ENCODE assay signal across 18 mouse cellular contexts in the genomic region with DNA sequence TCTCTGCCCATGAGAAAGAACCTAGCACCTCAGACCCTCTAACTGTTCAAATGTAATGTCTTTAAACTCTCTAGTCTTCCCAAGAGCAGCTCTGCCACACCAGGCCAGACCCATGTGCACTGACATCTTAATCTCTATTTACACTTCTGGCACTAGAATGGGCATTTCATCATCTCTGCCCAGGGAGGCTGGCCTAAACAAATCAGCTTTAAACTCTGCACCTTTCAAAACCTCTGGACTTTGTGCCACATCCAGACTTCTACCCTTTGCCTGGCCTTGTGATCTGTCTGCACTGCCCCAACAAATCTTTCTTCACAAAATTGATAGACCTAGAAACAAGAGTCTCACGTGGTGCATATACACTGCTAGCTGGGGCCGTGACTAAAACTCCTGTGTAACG. TPM values are rescaled to one million over a fixed set of nuclear protein-coding genes. Genes with fewer than 3 reads are reported as not detected.
A peak's percentile ranks its signal among the peaks of the same experiment; 100 is the strongest.
DNase-seq lines count a peak whose midpoint lies in the region; ATAC-seq lines count a peak whose summit lies in the region.
"Had no signal": no experiment of that assay in that cellular context is flagged by ENCODE, and none has a peak within 500 bp of the region (broad histone marks: within the 10 kb centered on the region; RNA-seq: fewer than 3 reads in every experiment).

No protein-coding gene starts in this region.

- no peaks in the 10 kb centered on the region for H3K36me3 ChIP-seq in heart, embryonic 15.5 days
- no peaks in the 10 kb centered on the region for H3K36me3 ChIP-seq in stomach, embryonic 16.5 days (ENCODE audit: control insufficient read depth, insufficient read depth, low read length)
- H3K36me3 ChIP-seq: hindbrain, embryonic 10.5 days; neural tube, embryonic 13.5 days had no signal

- H3K27ac ChIP-seq in heart, embryonic 15.5 days = no peak overlapping the region
- H3K27ac ChIP-seq in stomach, embryonic 16.5 days (ENCODE audit: low read length) = no peak overlapping the region
- H3K27ac ChIP-seq: hindbrain, embryonic 10.5 days; neural tube, embryonic 13.5 days had no signal

- intact Hi-C loops in heart, postnatal 25 days (cut with DNase I) = no loop called here

- no peak for DNase-seq in heart, postnatal 25 days (ENCODE audit: low spot score)
- peak; percentile 12 for DNase-seq in lung, postnatal 14 days
- DNase-seq in lung, postnatal 4 days = no peak
- DNase-seq in kidney, postnatal 36 days = peak; percentile 41 to 78
- DNase-seq in neural tube, embryonic 10.5 days (ENCODE audit: extremely low spot score, low spot score) = no peak
- no peak for DNase-seq in c-Kit-positive CD71-positive TER-119-positive erythroid progenitor cells, embryonic 14.5 days (ENCODE audit: low spot score)
- DNase-seq: cerebellum, adult 9-11 months; gastrocnemius, postnatal 10 days; thymus, postnatal 25 days had no signal

- H3K9ac ChIP-seq in heart, embryonic 15.5 days = no peak overlapping the region
- H3K9ac ChIP-seq in stomach, embryonic 16.5 days (ENCODE audit: low read length) = no peak overlapping the region
- H3K9ac ChIP-seq: neural tube, embryonic 13.5 days had no signal

- no peaks in the 10 kb centered on the region for H3K9me3 ChIP-seq in heart, embryonic 15.5 days (replicated peaks)
- H3K9me3 ChIP-seq in stomach, embryonic 16.5 days (replicated peaks; ENCODE audit: control insufficient read depth, low read length) = no peaks in the 10 kb centered on the region
- H3K9me3 ChIP-seq: hindbrain, embryonic 10.5 days; neural tube, embryonic 13.5 days had no signal

- peak overlapping the region; percentile 23 for H3K4me2 ChIP-seq in heart, embryonic 15.5 days
- H3K4me2 ChIP-seq in stomach, embryonic 16.5 days (ENCODE audit: low read depth, low read length) = no peak overlapping the region
- H3K4me2 ChIP-seq: neural tube, embryonic 13.5 days had no signal

- no peak overlapping the region for H3K4me3 ChIP-seq in heart, embryonic 15.5 days
- H3K4me3 ChIP-seq in stomach, embryonic 16.5 days (replicated peaks; ENCODE audit: low read length) = no peak overlapping the region
- H3K4me3 ChIP-seq: erythroblast, embryonic 14.5 days; hindbrain, embryonic 10.5 days; neural tube, embryonic 13.5 days had no signal

- ATAC-seq in heart, embryonic 15.5 days (replicated peaks; ENCODE audit: insufficient number of reproducible peaks, insufficient read depth, low FRiP score, low read depth) = no peak
- peak; percentile 30; the same call in 1 of the 2 replicates for ATAC-seq in stomach, embryonic 16.5 days (ENCODE audit: insufficient read depth, low FRiP score)
- ATAC-seq: activated CD4-positive, CD25-positive, alpha-beta regulatory T cell, adult 4 months; CD4-positive, CD25-positive, alpha-beta regulatory T cell, adult 4 months; forebrain, embryonic 16.5 days; midbrain, embryonic 16.5 days had no signal

- H3K27me3 ChIP-seq in heart, embryonic 15.5 days = no peaks in the 10 kb centered on the region
- no peaks in the 10 kb centered on the region for H3K27me3 ChIP-seq in stomach, embryonic 16.5 days (ENCODE audit: control insufficient read depth, insufficient read depth, low read length)
- H3K27me3 ChIP-seq: neural tube, embryonic 13.5 days had no signal

- WGBS in heart, embryonic 15.5 days = 32% methylated on average over 3 of the region's 3 CpGs
- 41% methylated on average over 3 of the region's 3 CpGs for WGBS in stomach, embryonic 16.5 days

- H3K4me1 ChIP-seq in heart, embryonic 15.5 days (replicated peaks) = peaks cover 22% of the 10 kb centered on the region
- H3K4me1 ChIP-seq in stomach, embryonic 16.5 days (ENCODE audit: control insufficient read depth, insufficient read depth, low read length) = peaks cover 6% of the 10 kb centered on the region; the same call in 1 of the 2 replicates

RNA-seq across cellular contexts. Expression of gene Tnks2, which starts 38.8 kb away (rescaled TPM):
- polyA plus RNA-seq in heart, embryonic 15.5 days (2015; fragmentation: Nextera tagmentation; extraction: Ambion mirVana) = 27.9 and 39.1 TPM in 2 replicates
- total RNA-seq in heart, postnatal 25 days (2021) = 10 to 100 TPM; 73.8 to 79.6 TPM
- 19.7 and 20.6 TPM in 2 replicates for polyA plus RNA-seq in stomach, embryonic 16.5 days (2015; fragmentation: Nextera tagmentation; extraction: Ambion mirVana)

RNA-seq across cellular contexts. Expression of gene Ppp1r3c, which starts 58.8 kb away (rescaled TPM):
- 82.2 and 93.0 TPM in 2 replicates for polyA plus RNA-seq in heart, embryonic 15.5 days (2015; fragmentation: Nextera tagmentation; extraction: Ambion mirVana)
- 100 to 1,000 TPM in 1 of 2 experiments, 10 to 100 TPM in 1; 94.9 to 102 TPM for total RNA-seq in heart, postnatal 25 days (2021)
- 26.1 and 29.0 TPM in 2 replicates for polyA plus RNA-seq in stomach, embryonic 16.5 days (2015; fragmentation: Nextera tagmentation; extraction: Ambion mirVana)
- polyA plus RNA-seq: activated CD4-positive, CD25-positive, alpha-beta regulatory T cell, adult 4 months; CD4-positive, CD25-positive, alpha-beta regulatory T cell, adult 4 months; erythroblast, embryonic 14.5 days had no signal

Comparison
In these comparisons a context has a peak if more than half of its experiments do, and no peak if none do; other contexts are left out.
1. DNase-seq: peak in lung, postnatal 14 days (single experiment) and kidney, postnatal 36 days (2 of 2); none in heart, postnatal 25 days (single experiment), lung, postnatal 4 days (0 of 2), neural tube, embryonic 10.5 days (single experiment) and c-Kit-positive CD71-positive TER-119-positive erythroid progenitor cells, embryonic 14.5 days (single experiment).